Mouse (Mus musculus) myocyte (in vitro differentiated cells): Measurements from ENCODE around the gene Adrm1. TPM values are rescaled to one million over a fixed set of nuclear protein-coding genes. Genes with fewer than 3 reads are reported as not detected.

Experiments used
- H3K27me3 ChIP-seq: one replicate; pipeline ENCODE4 v1.6.1; 2011; ENCODE audit not compliant: control insufficient read depth, insufficient read depth, insufficient read length
- H3K36me3 ChIP-seq: one replicate; pipeline ENCODE4 v1.6.1; 2011; ENCODE audit not compliant: control insufficient read depth, insufficient read depth
- H3K4me2 ChIP-seq: one replicate; pipeline ENCODE4 v1.6.1; 2011; ENCODE audit warnings: low read depth, control low read depth
- H3K4me3 ChIP-seq: one replicate; pipeline ENCODE4 v1.5.1; 2011; ENCODE audit warnings: mild to moderate bottlenecking, control low read depth, moderate library complexity
- H3K79me2 ChIP-seq: one replicate; pipeline ENCODE4 v1.6.1; 2011; ENCODE audit not compliant: control insufficient read depth, insufficient read depth
- H3ac ChIP-seq: one replicate; pipeline ENCODE4 v1.6.1; 2011; ENCODE audit not compliant: control insufficient read depth, insufficient read length
- CEBPB ChIP-seq: IDR thresholded peaks from 2 replicates; pipeline ENCODE4 v1.6.1; 2011; ENCODE audit warnings: mild to moderate bottlenecking, moderate library complexity; ENCODE audit not compliant: poor library complexity, insufficient read depth, severe bottlenecking
- E2F4 ChIP-seq: IDR thresholded peaks from one replicate; pipeline ENCODE4 v1.6.1; 2011; ENCODE audit warnings: mild to moderate bottlenecking, control low read depth, moderate library complexity; ENCODE audit not compliant: insufficient read depth
- MAX ChIP-seq: IDR thresholded peaks from one replicate; pipeline ENCODE4 v1.6.1; 2011; ENCODE audit warnings: low read depth, mild to moderate bottlenecking, control low read depth
- MYOD1 ChIP-seq, 3 experiments: IDR thresholded peaks; one replicate each; pipeline ENCODE4 v1.6.1; 2011; ENCODE audit warnings: control low read depth in 2 of 3, low read depth in 2 of 3, mild to moderate bottlenecking in 2 of 3, moderate library complexity in 1 of 3; ENCODE audit not compliant: insufficient read length in 2 of 3, control insufficient read depth in 1 of 3
- MYOG ChIP-seq, 3 experiments: IDR thresholded peaks; one replicate each; pipeline ENCODE4 v1.6.1; 2011; ENCODE audit warnings: control low read depth in 2 of 3, low read depth in 2 of 3, mild to moderate bottlenecking in 2 of 3; ENCODE audit not compliant: insufficient read length in 2 of 3, control insufficient read depth in 1 of 3, insufficient read depth in 1 of 3
- POLR2A ChIP-seq: IDR thresholded peaks from one replicate; pipeline ENCODE4 v1.6.1; 2011; ENCODE audit warnings: low read depth, mild to moderate bottlenecking, control low read depth, moderate library complexity; ENCODE audit not compliant: insufficient read length
- POLR2AphosphoS2 ChIP-seq: IDR thresholded peaks from one replicate; pipeline ENCODE4 v1.6.1; 2011; ENCODE audit warnings: low read depth, control low read depth; ENCODE audit not compliant: insufficient read length
- REST ChIP-seq: IDR thresholded peaks from one replicate; pipeline ENCODE4 v1.6.1; 2011; ENCODE audit warnings: mild to moderate bottlenecking, control low read depth, moderate library complexity; ENCODE audit not compliant: insufficient read depth, insufficient read length
- SRF ChIP-seq: IDR thresholded peaks from one replicate; pipeline ENCODE4 v1.6.1; 2011; ENCODE audit warnings: low read depth; ENCODE audit not compliant: control insufficient read depth, insufficient read length
- TCF12 ChIP-seq: IDR thresholded peaks from one replicate; pipeline ENCODE4 v1.6.1; 2011; ENCODE audit warnings: mild to moderate bottlenecking, control low read depth; ENCODE audit not compliant: poor library complexity, insufficient read depth, severe bottlenecking
- TCF3 ChIP-seq: IDR thresholded peaks from one replicate; pipeline ENCODE4 v1.6.1; 2011; ENCODE audit warnings: low read depth, control low read depth; ENCODE audit not compliant: insufficient read length
- USF1 ChIP-seq: IDR thresholded peaks from one replicate; pipeline ENCODE4 v1.6.1; 2011; ENCODE audit warnings: low read depth, mild to moderate bottlenecking, control low read depth, moderate library complexity
- polyA plus RNA-seq: library from polyadenylated mRNA; unstranded; fragments of >200 nt; fragmentation: generic; extraction: Trizol; gene quantifications from one replicate; pipeline ENCODE4 v1.2.1, GENCODE M21; 2012; ENCODE audit warnings: missing spikeins

Gene Adrm1
- polyA plus RNA-seq, 1 experiment = 188 TPM

- H3K27me3 ChIP-seq = no peaks in the 10 kb centered on the region
- H3K36me3 ChIP-seq = peaks cover 9% of the 10 kb centered on the region
- H3K4me3 ChIP-seq = no peak overlapping the region
- no peak for TF ChIP-seq POLR2A
- peak; percentile 44 for TF ChIP-seq TCF12
- TF ChIP-seq MYOD1 (IDR thresholded peaks at IDR 0.05; ENCODE audit: control insufficient read depth in 1 of 3, insufficient read length in 2 of 3, low read depth in 2 of 3) = peak; percentile 45 to 94 (median 81)
- TF ChIP-seq MYOG (IDR thresholded peaks at IDR 0.05; ENCODE audit: control insufficient read depth in 1 of 3, insufficient read depth in 1 of 3, insufficient read length in 2 of 3, low read depth in 2 of 3) = peak; percentile 90 to 96 (median 93)
- peak; percentile 72 for TF ChIP-seq TCF3
- no peak overlapping the region for H3K4me2 ChIP-seq
- H3K79me2 ChIP-seq = peaks cover 31% of the 10 kb centered on the region
- H3ac ChIP-seq = no peak overlapping the region
Measured at GRCm38 (mm10) chr2:180207840-180208239, 36.6 kb downstream of the Adrm1 start.

GRCm38 (mm10) chr2:180208976-180209375 lies 37.7 kb downstream of the Adrm1 start:
- Histone ChIP-seq H3K27me3 (no peaks in the 10 kb centered on the region), H3K36me3 (peaks cover 4% of the 10 kb centered on the region), H3K4me2 (no peak overlapping the region), H3ac (no peak overlapping the region), H3K79me2 (peaks cover 31% of the 10 kb centered on the region), H3K4me3 (no peak overlapping the region)
- TF ChIP-seq E2F4 (no peak), REST (no peak), MAX (no peak), USF1 (no peak), CEBPB (no peak), TCF3 (no peak), POLR2AphosphoS2 (no peak), MYOG (IDR thresholded peaks at IDR 0.05; ENCODE audit: control insufficient read depth in 1 of 3, insufficient read depth in 1 of 3, insufficient read length in 2 of 3, low read depth in 2 of 3) (no peak), TCF12 (no peak), POLR2A (no peak), MYOD1 (IDR thresholded peaks at IDR 0.05; ENCODE audit: control insufficient read depth in 1 of 3, insufficient read length in 2 of 3, low read depth in 2 of 3) (no peak), SRF (no peak)

- no peaks in the 10 kb centered on the region for H3K36me3 ChIP-seq
- peaks cover 35% of the 10 kb centered on the region for H3K79me2 ChIP-seq
- TF ChIP-seq REST (no peak), USF1 (no peak), MAX (no peak), POLR2AphosphoS2 (no peak), CEBPB (no peak), E2F4 (no peak), MYOD1 (IDR thresholded peaks at IDR 0.05; ENCODE audit: control insufficient read depth in 1 of 3, insufficient read length in 2 of 3, low read depth in 2 of 3) (no peak), MYOG (IDR thresholded peaks at IDR 0.05; ENCODE audit: control insufficient read depth in 1 of 3, insufficient read depth in 1 of 3, insufficient read length in 2 of 3, low read depth in 2 of 3) (no peak), POLR2A (no peak)
- no peak overlapping the region for H3ac ChIP-seq
- H3K4me3 ChIP-seq = no peak overlapping the region
- H3K27me3 ChIP-seq = no peaks in the 10 kb centered on the region
- no peak overlapping the region for H3K4me2 ChIP-seq
Measured at GRCm38 (mm10) chr2:180212255-180212654, 41.0 kb downstream of the Adrm1 start.

DNA sequence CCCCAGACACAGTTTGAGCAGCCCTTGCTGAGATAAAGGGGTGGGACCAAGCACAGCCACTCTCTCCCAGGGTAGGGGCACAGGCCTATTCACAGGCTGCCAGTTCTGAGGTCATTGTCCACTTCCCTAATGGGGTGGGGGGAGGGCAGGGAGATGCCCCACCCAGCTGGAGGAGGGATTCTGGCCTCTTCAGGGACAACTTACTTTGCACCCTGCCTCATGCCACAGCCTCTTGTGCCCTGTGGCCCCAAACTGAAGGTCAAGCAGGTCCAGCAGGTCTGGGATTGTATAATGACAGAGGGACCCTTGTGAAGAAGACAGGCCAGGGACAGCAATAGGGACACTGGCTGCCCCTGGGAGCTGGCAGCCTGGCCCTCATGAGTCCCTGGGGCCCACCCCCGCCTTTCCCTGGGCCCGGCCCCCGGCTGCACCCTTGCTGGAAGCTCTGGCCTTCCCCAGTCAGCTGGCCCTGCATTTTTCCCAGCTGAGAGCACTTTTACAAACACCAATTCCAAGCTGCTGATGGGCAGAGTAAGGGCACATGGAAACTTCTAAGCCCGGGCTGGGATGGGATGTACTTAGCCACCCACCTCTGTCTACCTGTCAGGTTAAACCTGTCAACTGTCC lies 43.2 kb downstream of the Adrm1 start:
- peak overlapping the region; percentile 68 for H3K4me2 ChIP-seq

GRCm38 (mm10) chr2:180215011-180215461 lies 43.8 kb downstream of the Adrm1 start:
- no peak overlapping the region for H3K4me3 ChIP-seq
- peaks cover 3% of the 10 kb centered on the region for H3K36me3 ChIP-seq
- H3K79me2 ChIP-seq = peaks cover 27% of the 10 kb centered on the region
- TF ChIP-seq POLR2AphosphoS2 (no peak), REST (no peak), CEBPB (no peak), SRF (no peak), MYOG (IDR thresholded peaks at IDR 0.05; ENCODE audit: control insufficient read depth in 1 of 3, insufficient read depth in 1 of 3, insufficient read length in 2 of 3, low read depth in 2 of 3) (no peak), TCF12 (no peak), E2F4 (no peak)
- H3K4me2 ChIP-seq = peak overlapping the region; percentile 68
- no peaks in the 10 kb centered on the region for H3K27me3 ChIP-seq
- H3ac ChIP-seq = no peak overlapping the region

More for the DNA sequence above, 43.2 kb downstream of the Adrm1 start:
- no peak overlapping the region for H3ac ChIP-seq
- no peaks in the 10 kb centered on the region for H3K27me3 ChIP-seq
- no peak for TF ChIP-seq MYOD1 (IDR thresholded peaks at IDR 0.05; ENCODE audit: control insufficient read depth in 1 of 3, insufficient read length in 2 of 3, low read depth in 2 of 3)
- TF ChIP-seq POLR2A = peak; percentile 9
- TF ChIP-seq TCF12 = no peak
- no peak for TF ChIP-seq SRF
- TF ChIP-seq MYOG (IDR thresholded peaks at IDR 0.05; ENCODE audit: control insufficient read depth in 1 of 3, insufficient read depth in 1 of 3, insufficient read length in 2 of 3, low read depth in 2 of 3) = peak in 1 of 3 experiments; percentile 12
- TF ChIP-seq CEBPB = no peak
- no peak for TF ChIP-seq POLR2AphosphoS2
- H3K79me2 ChIP-seq = peaks cover 28% of the 10 kb centered on the region
- H3K36me3 ChIP-seq = no peaks in the 10 kb centered on the region
- no peak overlapping the region for H3K4me3 ChIP-seq
